Mouse (Mus musculus) gastrocnemius, postnatal 36 days (tissue): ENCODE measurements around the gene Eef1akmt1. TPM values are rescaled to one million over a fixed set of nuclear protein-coding genes. Genes with fewer than 3 reads are reported as not detected.

ENCODE experiments used
- DNase-seq, 2 experiments: peaks; one replicate each; pipeline ENCODE4 v3.0.0; 2022
- intact Hi-C: fragments of 180-260 bp; cut with DNase I; formaldehyde crosslinking; loops from one replicate; pipeline ENCODE4 v1.15.1; 2025
- total RNA-seq, 2 experiments: library from RNA; stranded (reverse); gene quantifications; 2 replicates each; pipeline ENCODE4 v1.2.3; 2021

Gene Eef1akmt1
- total RNA-seq, 2 experiments from 2014 or later, result 23.7 to 29.9 TPM

DNA sequence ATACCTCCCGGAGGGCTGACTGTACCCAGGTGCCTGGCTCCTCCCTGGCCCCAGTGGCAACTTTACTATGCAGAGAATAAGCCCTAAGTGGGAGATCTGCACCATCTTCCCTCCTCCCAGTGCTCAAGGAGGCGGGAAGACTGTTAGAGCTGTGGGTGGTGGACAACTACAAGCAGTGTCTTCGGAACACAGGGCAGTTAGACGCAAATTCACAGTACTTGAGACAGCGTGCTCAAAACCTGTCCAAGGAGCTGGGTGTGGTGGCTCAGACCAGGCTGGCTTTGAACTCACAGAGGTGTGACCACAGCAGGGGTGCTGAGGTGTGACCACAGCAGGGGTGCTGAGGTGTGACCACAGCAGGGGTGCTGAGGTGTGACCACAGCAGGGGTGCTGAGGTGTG is 17.0 kb downstream of the Eef1akmt1 start:
- intact Hi-C loops, result no loop called here
- no peak for DNase-seq

DNA sequence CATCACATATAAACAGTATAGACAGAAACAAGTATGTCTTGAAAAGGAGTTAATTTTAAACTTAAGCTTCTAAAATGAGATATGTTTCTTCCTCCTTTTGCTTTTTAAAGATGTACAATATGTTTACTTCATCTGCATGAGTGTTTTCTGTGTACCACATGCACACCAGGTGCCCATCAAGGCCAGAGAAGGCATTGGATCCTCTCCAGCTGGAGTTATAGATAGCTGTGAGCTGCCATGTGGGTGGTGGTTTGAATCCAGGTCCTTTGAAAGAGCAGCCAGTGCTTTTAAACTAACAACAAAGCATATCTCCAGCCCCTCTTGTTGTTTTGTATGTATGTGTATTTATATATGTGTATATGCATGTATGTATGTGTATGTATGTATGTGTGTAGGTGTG is 18.5 kb downstream of the Eef1akmt1 start:
- intact Hi-C loops, result no loop called here
- DNase-seq, result no peak

DNA sequence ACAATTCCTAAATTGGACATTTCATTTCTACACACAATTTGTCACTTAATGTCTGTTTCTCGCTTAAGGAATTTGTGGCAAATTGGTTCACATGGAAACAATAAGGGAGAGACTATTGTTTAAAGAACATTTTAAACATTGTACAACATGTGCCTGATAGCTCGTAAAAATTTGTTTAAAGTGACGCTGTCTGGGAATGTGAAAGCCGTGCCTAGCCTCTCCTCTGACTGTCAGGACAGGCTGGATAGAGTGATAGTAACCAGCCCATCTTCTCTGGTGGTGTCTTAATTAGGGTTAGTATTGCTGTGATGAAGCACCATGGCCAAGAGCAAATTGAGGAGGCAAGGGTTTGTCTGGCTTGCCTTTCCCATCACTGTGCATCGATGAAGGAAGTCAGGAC is 24.4 kb downstream of the Eef1akmt1 start:
- intact Hi-C loops, result no loop called here
- DNase-seq, result no peak

DNA sequence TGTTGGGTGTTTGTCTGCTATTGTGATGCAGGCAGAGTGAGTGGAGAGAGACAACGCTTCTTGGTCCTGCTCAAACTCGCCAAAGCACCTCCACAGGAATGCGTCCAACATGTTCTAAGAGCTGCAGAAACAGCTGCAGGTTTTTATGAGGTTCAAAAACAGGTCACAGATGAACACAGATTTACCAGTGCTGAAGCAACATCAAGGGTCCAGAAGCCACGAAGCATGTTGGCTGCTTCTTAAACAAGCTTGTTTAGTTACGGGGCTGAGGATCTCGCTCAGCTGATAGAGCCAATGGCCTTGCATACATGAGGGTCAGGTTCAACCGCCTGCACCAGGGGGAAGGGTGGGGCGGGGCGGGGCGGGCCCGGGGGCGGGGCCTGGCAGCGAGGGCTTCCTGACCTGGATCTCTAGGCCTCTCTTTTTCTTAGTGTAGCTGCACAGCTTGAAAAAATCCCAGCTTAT is 24.8 kb downstream of the Eef1akmt1 start:
- intact Hi-C loops, result no loop called here
- no peak for DNase-seq

DNA sequence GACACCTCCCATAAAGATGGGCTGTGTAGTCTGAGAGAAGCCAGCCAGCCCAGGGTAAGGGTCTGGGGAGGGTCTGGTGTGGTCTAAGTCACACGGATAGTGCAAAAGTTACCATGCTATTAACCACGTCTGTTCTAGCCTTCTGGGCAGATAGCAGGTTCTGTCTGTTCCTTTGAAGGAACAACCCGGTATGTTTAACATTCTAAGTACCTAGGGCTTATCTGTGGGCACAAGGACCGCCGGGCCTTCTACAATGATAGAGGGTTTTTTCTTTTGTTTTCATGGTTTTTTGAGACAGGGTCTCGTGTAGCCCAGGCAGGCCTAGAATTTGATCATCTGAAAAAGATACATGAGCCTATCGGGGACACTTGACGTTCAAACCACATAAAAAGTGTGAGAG is 25.3 kb downstream of the Eef1akmt1 start:
- intact Hi-C loops, result no loop called here
- no peak for DNase-seq

DNA sequence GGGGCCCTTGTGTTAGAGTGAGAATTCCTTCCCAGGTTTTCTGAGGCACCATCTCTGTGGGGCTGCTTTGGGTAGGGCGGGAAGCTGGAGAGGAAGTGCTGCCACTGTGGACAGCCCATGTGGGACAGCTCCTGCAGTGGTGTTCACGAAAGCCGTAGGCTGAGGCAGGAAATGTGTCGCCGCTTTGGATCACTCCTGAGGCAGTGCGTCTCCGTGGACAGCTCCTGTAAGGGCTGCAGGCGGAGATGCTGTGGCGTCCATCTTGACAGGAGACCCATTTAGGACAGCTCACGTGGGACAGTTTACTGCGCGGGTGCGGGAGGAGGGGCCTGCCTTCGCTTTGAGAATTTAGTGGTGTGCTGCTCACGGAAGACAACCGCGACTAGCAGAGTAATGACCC is 25.9 kb downstream of the Eef1akmt1 start:
- intact Hi-C loops, result no loop called here
- no peak for DNase-seq

DNA sequence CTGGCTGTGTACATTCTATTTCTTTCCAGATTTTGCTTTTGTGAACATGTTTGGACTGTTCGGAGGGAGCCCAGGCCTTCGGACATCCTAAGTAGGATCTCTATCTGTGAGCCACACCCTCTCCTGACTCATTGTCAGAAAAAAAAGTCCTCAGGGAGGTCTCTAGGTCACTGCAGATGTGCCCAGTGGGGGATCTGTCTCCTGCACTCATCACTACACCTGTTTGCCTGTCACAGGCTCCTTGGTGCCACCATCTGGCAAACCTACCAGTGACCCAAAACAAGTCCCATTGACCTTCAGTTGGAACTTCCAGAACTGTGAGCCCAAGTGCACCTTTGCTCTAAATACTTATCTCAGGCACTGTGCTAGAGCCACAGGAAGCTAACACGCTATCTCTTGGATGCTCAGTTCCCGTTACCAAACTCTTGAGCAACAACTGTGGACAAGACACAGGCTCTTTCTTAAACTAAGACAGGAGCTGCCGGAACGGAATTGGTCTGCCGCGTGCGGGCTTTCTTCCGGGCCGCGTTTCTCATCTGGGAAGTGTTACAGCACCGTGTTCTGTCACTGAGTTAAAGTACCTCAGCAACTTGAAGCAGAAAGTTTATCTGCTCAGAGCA is 27.9 kb downstream of the Eef1akmt1 start:
- intact Hi-C loops, result no loop called here
- no peak for DNase-seq

DNA sequence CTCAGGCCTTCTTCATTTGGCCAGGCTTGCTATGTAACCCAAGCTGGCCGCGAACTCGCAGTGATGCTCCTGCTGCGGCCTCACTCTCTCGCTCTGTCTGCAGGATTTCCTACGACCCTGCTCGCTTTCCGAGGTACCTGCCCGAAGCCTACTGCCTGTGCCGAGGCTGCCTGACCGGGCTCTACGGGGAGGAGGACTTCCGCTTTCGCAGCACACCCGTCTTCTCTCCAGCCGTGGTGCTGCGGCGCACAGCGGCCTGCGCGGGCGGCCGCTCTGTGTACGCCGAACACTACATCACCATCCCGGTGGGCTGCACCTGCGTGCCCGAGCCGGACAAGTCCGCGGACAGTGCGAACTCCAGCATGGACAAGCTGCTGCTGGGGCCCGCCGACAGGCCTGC is 29.2 kb downstream of the Eef1akmt1 start:
- no peak for DNase-seq
- intact Hi-C loops, result no loop called here

DNA sequence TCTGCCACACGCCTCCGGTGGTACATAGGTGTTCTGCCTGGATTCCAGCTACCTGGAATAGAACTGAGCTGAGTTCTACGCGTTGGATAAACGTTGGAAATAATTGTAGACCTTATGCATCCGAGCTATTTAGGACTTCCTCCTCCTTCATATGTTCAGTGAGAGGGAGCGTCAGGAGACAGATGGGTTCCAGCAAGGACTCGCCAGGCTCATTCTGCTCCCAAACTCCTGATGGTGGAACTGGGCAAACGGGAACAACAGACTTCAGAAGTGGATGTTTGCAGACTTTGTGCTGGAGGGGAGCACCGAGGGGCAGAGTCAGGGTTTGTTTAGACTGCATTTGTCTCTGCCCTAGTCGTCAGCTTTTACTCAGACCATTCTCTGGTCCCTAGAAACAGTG is 30.7 kb downstream of the Eef1akmt1 start:
- DNase-seq, result no peak
- intact Hi-C loops, result no loop called here

DNA sequence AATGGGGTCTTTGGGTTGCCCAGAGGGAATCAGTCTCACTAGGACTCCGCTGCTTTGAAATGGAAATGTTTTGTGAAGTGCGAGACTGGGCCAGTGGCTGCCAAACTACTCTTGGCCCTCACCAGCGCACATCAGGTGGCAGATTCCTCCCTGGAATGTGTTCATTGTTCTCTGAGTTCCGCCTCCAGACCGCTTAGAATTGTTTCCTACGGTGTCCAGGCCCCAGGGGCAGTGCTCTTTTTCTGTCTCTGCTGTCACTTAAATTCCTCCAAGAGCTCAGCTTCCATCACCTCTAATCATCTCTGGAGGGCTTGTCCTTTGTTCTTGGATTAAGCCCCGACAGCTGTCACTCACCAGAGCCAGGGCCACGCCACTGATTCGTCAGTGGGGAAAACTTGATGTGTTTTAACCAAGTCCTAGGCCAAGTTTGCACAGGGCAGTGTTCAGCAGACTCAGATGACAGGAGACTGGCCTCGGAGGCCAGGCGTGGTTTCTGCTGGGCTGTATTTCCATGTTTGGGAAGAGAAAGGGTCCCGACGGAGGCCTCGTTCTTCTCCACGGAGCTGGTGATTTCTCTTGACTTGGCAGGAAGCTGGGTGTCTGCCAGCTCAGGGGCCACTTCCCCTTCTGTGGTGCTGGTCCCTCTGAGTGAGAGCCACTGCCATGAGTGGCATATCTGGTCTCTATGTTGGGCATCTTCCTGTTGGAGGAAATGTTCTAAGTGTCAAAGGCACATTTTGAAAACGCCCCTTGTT is 34.0 kb downstream of the Eef1akmt1 start:
- intact Hi-C loops, result no loop called here
- DNase-seq, result no peak

DNA sequence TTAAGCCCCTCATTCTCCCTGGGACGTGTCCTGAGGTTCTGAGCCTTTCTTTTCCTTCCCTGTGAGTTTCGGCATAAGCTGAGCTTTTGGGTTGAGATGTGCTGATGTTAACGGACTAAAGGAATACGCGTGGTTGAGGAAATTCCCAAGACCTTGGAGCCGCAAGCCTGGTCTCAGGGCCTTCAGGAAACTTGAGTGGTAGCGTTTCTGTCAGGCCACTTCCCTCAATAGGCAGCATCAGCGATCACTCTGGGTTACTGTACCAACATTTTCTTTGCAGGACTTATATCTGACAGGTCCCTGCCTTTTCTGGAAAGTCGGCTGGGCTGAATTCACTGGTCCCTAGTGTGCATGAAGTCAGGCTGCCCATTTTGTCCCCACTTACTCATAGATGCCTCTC is 34.6 kb downstream of the Eef1akmt1 start:
- intact Hi-C loops, result no loop called here

DNA sequence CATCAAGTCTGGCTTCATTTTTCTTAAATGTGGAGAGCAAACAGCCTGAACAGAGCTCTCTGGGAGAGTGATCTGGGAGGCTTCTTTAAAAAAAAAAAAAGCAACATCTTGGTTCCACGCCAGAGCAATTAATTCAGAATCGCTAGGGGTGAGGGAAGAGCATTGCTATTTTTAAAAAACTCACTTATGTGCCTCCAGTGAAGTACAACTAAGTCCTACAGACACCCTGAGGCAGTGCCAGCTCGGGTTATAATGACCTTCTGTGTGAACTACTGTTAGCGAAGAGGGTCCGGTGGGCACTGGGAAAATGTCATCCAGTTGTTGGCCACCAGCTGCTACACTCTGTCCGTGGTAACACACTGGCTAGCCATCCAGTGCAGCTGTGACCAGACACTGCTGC is 35.8 kb downstream of the Eef1akmt1 start:
- no peak for DNase-seq
- intact Hi-C loops, result no loop called here

More for the DNA sequence above, 34.6 kb downstream of the Eef1akmt1 start:
- DNase-seq, result no peak

DNA sequence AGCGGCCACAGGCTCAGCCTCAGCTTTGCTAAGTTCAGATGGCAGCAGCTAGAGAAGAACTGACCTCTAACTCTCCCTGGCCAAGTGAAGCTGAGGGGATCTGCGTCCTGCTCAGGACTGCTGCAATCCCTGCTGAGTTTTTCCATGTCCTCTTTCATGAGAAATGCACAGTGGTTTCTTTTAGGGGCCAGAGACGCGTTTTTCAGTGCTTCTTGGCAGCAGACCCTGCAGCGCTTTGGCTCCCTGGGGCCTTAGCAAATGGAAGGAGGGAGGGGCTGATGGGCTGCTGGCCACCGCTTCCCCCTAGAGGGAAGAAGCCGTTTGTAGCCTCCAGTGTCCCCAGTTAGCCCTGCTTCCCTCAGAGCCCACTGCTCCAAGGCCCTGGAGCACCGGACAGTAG is 36.5 kb downstream of the Eef1akmt1 start:
- intact Hi-C loops, result no loop called here
- peak; percentile 55 to 70 for DNase-seq

DNA sequence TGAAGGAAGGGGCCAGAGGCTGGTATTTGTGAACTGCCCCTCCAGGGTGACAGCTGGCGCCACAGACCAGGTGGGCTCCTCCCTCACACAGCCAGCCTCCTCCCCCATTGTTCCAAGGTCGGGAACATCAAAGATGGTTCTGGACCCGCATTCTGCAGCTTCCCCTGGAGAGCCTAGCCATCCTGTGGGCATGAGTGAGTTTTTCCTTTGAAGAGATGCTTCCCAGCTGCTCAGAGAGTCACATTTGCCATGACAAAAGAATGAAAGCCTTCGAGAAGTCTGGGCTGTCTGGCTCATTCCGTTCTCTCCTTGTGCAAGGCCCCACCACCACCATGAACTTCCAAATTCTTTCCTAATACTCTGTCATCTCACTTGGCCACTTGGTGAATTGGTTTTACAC is 37.1 kb downstream of the Eef1akmt1 start:
- intact Hi-C loops, result no loop called here
- no peak for DNase-seq

DNA sequence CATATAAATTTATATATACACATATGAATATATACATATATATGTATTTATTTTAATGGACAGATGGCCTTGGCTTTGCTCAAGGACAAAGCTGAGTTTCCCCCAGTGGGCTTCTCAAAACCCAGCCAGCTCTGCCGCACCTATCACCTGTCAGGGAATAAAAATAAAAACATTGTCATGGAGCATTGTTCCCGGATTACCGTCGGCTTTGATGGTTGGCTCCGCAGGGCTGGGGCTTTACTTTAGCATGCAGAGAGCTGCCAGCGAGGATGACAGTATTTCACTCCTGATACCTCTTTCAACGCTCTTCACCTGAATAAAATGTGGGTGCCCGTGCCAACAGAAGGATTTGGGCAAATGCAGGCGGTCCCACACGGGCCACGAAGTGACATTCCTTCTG is 37.6 kb downstream of the Eef1akmt1 start:
- no peak for DNase-seq
- intact Hi-C loops, result loop anchor here (2.0 kb wide), 1 partner anchor 83 kb away; no protein-coding TSS in a partner anchor

DNA sequence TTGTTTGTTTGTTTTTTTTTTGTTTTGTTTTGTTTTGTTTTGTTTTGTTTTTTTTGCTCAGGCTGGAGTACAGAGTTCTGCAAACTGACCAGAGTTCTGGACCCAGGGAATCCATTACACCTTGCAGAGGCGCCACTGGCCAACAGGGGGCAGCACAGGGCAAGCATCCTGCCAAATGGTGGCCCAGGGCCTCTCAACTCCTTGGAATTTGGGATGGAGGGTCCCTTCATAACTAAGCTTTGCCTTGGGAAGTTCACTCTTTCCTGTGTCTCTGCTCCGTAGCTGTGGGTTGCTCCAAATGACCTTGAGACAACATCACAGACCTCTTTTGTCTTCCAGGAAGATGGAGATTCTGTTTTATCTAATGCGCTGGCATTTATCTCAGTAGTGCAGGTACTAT is 38.2 kb downstream of the Eef1akmt1 start:
- DNase-seq, result peak in 1 of 2 experiments; percentile 49

DNA sequence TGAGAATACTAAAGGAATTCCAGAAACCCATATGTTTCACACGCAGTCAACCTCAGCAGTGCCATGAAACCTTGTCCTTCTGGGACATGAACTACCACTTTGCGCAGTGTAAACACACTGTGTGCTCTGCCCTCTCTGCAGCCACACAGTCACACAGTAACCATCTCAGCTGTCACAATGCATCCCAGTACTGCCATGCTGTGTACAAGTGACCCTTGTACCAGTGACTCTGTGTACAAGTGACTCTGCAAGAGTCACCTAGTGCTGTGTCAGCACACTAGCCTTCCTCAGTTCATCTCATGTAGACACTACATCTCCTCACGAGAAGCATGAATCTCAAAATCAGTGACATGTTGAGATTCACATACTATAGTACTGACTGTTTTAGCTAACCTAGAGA is 38.8 kb downstream of the Eef1akmt1 start:
- no peak for DNase-seq
- intact Hi-C loops, result loop anchor here (2.0 kb wide), 1 partner anchor 84 kb away; no protein-coding TSS in a partner anchor

More for the DNA sequence above, 38.2 kb downstream of the Eef1akmt1 start:
- intact Hi-C loops, result loop anchor here (2.0 kb wide), 1 partner anchor 84 kb away; no protein-coding TSS in a partner anchor

DNA sequence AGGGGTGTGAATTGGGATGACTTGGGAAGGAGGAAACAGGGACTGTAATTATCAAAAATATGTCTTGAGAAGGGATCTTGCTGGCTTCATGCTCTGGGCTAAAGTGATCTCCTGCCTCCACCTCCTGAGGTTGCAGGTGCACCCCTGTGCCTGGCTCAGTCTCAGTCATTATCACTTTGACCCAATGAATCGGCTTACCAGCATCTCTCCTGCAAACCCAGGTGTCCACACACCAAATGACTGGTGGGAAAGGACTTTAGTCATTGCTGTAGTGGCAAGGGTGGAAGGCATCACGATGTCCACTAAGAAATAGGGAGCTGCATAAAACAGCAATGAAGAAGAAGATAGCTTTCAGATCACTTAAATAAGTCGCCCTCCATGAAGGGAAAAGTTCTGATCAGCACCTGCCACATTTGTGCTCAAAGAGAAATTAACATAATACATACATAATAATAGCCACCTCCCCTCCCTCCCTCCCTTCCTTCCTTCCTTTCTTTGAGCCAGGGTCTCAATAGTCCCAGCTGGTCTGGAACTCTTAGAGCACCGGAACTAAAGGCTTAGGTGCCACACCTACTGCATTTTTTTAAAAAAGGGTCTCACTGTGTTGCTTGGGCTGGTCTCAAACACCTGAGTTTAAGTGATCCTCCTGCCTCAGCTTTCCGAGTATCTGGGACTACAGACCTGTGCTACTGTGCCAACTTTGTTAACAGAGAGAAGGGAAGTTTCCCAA is 41.5 kb downstream of the Eef1akmt1 start:
- DNase-seq, result no peak
- intact Hi-C loops, result loop anchor here (5.0 to 10.0 kb wide), 2 partner anchors 42 to 155 kb away; partner anchors contain the start of gene Eef1akmt1

DNA sequence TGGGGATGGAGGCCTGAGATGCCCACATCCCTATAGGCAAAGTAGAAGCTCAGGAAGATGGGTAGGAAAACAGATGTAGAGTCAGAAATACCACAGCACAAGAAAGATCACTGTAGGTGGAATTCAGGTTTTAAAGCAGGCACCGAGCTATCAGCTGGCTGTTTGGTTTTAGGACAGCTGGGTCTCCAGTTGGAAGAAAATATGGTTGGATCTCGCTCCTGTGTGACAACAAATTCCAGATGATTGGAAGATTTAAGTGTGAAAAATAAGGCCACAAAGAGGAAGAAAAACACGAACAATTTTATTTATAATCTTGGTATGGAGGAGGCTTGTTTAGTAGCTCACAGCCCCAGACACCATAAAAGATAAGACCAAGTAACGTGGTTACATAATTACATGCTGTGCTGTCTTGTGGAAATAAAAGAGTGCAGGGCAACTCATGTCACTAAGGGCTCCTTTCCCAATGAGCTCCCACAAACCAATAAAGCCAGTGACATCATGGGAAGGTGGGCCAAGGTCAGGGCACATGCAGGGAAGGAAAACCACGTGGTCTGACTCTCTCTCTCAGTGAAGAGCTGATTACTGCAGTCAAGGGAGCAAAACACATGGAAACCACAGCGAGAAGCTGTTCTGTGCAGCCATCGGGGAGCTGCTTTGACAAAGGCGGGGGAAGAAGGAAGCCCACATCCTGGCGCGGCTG is 42.2 kb downstream of the Eef1akmt1 start:
- DNase-seq, result no peak
- intact Hi-C loops, result loop anchor here (5.0 to 10.0 kb wide), 2 partner anchors 43 to 154 kb away; partner anchors contain the start of gene Eef1akmt1

DNA sequence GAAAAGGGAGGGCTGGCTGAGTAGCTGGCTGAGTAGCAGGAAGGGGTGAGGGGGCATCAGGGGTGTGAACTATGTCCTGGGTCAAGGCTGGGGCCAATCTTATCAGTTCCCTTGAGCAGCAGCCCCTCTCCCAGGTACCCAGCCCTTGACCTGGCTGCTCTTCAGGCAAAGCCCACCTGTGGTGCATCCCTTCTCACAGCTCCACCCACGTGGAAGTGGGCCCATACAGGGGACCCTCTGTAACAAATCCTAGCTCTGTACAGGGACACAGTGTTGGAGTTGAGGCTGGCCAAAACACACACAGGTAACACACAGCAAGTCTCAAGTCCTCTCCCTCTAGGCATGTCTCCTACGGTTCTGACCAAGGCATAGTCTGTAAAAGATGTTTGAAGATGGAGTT is 43.8 kb downstream of the Eef1akmt1 start:
- intact Hi-C loops, result loop anchor here (5.0 to 10.0 kb wide), 2 partner anchors 45 to 153 kb away; partner anchors contain the start of gene Eef1akmt1
- DNase-seq, result no peak
